Mouse (Mus musculus): Measurements from ENCODE around the gene Macf1. TPM values are rescaled to one million over a fixed set of nuclear protein-coding genes. Genes with fewer than 3 reads are reported as not detected.
"Not testable (repeated sequence)": the region's sequence is repeated elsewhere in the genome, so short reads cannot be mapped to it uniquely, and the experiment has no call there.

Macf1 gene
- polyA plus RNA-seq, 1 experiment from 2014 or later: 37.1 TPM

DNA sequence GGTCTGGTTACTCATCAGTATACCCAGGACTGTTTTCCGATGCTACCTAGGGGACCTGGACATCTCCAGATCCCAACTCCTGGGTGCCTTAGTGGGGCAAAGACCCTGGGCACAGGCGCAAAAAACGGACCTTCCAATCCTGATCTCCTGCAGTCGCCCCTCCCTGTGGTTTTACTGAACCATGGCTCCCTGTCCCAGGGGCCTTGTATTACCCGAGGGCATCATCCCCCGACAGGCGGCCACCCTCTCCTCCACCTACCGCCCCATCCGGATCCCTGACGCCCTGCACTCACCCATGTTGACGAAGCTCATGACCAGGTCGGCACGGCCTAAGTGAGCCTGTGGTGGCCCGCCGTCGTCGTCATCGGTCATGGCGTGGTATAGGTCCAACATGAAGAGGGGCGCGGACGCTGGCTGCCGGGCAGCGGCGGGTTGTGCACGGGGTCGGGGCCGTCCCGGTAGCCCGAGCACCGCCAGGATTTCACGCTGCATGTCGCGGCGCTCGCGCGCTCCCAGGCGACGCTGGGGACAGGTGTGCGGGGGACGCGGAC is 342.0 kb downstream of the Macf1 start:
- Histone ChIP-seq H3K4me2 (replicated peaks; ENCODE audit: low read depth, low read length) (peak overlapping the region; percentile 92), H3K9me3 (ENCODE audit: low read length) (no peaks in the 10 kb centered on the region), H3K4me3 (ENCODE audit: low read length) (peak overlapping the region; percentile 57), H3K4me1 (ENCODE audit: insufficient read depth, low read length) (peaks cover 12% of the 10 kb centered on the region), H3K27ac (ENCODE audit: low read length) (no peak overlapping the region), H3K27me3 (ENCODE audit: insufficient read depth, low read length) (peaks cover 37% of the 10 kb centered on the region), H3K9ac (replicated peaks; ENCODE audit: low read length) (peak overlapping the region; percentile 31; the same call in 1 of the 2 replicates), H3K36me3 (ENCODE audit: insufficient read depth, low read length) (no peaks in the 10 kb centered on the region)
- 3% methylated on average over 42 of the region's 43 CpGs for WGBS
- no peak; the same call in 1 of the 2 replicates for ATAC-seq (ENCODE audit: low FRiP score, low TSS enrichment)

DNA sequence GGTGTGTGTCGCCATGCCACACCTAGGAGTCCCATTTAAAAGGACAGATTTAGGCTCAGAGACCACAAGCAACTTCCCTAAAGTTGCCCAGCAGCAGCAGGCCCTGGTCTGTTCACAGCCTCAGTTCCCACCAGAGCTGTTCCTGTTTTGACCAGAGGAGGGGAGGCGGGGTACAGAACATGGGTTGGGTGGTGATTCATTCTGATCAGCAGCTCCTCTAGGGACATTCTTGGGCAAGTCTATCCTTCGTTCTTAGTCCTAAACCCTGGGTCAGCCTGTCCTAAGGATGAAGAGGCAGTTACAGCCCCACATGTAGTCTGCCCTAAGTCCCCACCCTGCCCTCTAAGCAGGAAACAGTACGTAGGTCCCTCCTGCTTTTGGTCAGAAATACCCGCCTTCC is 343.9 kb downstream of the Macf1 start:
- Histone ChIP-seq H3K9me3 (ENCODE audit: low read length) (no peaks in the 10 kb centered on the region), H3K4me2 (replicated peaks; ENCODE audit: low read depth, low read length) (no peak overlapping the region), H3K27ac (ENCODE audit: low read length) (no peak overlapping the region), H3K27me3 (ENCODE audit: insufficient read depth, low read length) (peaks cover 37% of the 10 kb centered on the region), H3K9ac (replicated peaks; ENCODE audit: low read length) (no peak overlapping the region), H3K4me1 (ENCODE audit: insufficient read depth, low read length) (peaks cover 12% of the 10 kb centered on the region), H3K36me3 (ENCODE audit: insufficient read depth, low read length) (no peaks in the 10 kb centered on the region), H3K4me3 (ENCODE audit: low read length) (no peak overlapping the region)
- no peak for ATAC-seq (ENCODE audit: low FRiP score, low TSS enrichment)
- 75% methylated on average over 5 of the region's 5 CpGs for whole genome bisulfite sequencing

DNA sequence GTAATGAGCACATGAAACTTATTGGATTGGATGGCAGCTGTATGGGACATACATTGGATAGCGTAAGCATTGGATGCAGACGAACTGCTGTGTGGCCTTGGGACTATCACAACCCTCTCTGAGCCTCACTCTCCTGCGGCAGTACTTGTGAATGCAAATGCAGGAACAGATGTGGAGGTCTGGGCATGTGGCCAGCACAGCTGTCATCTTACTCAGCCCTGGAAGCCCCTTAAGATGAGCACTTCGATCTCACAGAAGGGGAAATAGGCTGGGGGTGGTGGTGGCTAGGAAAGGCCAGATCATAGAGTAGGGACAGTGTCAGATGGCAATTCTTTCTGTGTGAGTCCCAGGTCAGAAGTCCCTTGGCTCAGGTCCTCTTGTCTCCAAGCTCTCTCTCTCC is 346.5 kb downstream of the Macf1 start:
- no peaks in the 10 kb centered on the region for H3K36me3 ChIP-seq (ENCODE audit: insufficient read depth, low read length)
- H3K4me2 ChIP-seq (replicated peaks; ENCODE audit: low read depth, low read length): no peak overlapping the region
- no peak overlapping the region for H3K4me3 ChIP-seq (ENCODE audit: low read length)
- H3K9me3 ChIP-seq (ENCODE audit: low read length): peaks cover 4% of the 10 kb centered on the region; the same call in 1 of the 2 replicates
- peaks cover 25% of the 10 kb centered on the region for H3K27me3 ChIP-seq (ENCODE audit: insufficient read depth, low read length)
- H3K27ac ChIP-seq (ENCODE audit: low read length): no peak overlapping the region
- WGBS: 69% methylated on average over 4 of the region's 4 CpGs
- H3K4me1 ChIP-seq (ENCODE audit: insufficient read depth, low read length): peaks cover 7% of the 10 kb centered on the region
- H3K9ac ChIP-seq (replicated peaks; ENCODE audit: low read length): no peak overlapping the region
- no peak for ATAC-seq (ENCODE audit: low FRiP score, low TSS enrichment)

- H3K27me3 ChIP-seq (ENCODE audit: insufficient read depth, low read length): peaks cover 9% of the 10 kb centered on the region
- no peaks in the 10 kb centered on the region for H3K4me1 ChIP-seq (ENCODE audit: insufficient read depth, low read length)
- H3K4me3 ChIP-seq (ENCODE audit: low read length): no peak overlapping the region
- no peak overlapping the region for H3K9ac ChIP-seq (replicated peaks; ENCODE audit: low read length)
- H3K9me3 ChIP-seq (ENCODE audit: low read length): peaks cover 4% of the 10 kb centered on the region; the same call in 1 of the 2 replicates
- H3K27ac ChIP-seq (ENCODE audit: low read length): no peak overlapping the region
- no peak overlapping the region for H3K4me2 ChIP-seq (replicated peaks; ENCODE audit: low read depth, low read length)
- no peak for ATAC-seq (ENCODE audit: low FRiP score, low TSS enrichment)
- WGBS: 70% methylated on average over 14 of the region's 14 CpGs
- H3K36me3 ChIP-seq (ENCODE audit: insufficient read depth, low read length): no peaks in the 10 kb centered on the region
These were observed 348.2 kb downstream of the Macf1 start for GRCm38 (mm10) chr4:123335796-123336585.

- not testable (repeated sequence) for H3K27me3 ChIP-seq (ENCODE audit: insufficient read depth, low read length); H3K9ac ChIP-seq (replicated peaks; ENCODE audit: low read length); H3K4me3 ChIP-seq (ENCODE audit: low read length); H3K4me2 ChIP-seq (replicated peaks; ENCODE audit: low read depth, low read length); H3K4me1 ChIP-seq (ENCODE audit: insufficient read depth, low read length); H3K36me3 ChIP-seq (ENCODE audit: insufficient read depth, low read length); H3K27ac ChIP-seq (ENCODE audit: low read length); H3K9me3 ChIP-seq (ENCODE audit: low read length)
- 76% methylated on average over 10 of the region's 10 CpGs for WGBS
- 0 out of 2 replicates have a peak, but pooled peaks have one; percentile 13 for ATAC-seq (ENCODE audit: low FRiP score, low TSS enrichment)
These were observed 348.9 kb downstream of the Macf1 start for GRCm38 (mm10) chr4:123335244-123335643.

- H3K9ac ChIP-seq (replicated peaks; ENCODE audit: low read length): no peak overlapping the region
- H3K27ac ChIP-seq (ENCODE audit: low read length): no peak overlapping the region
- H3K36me3 ChIP-seq (ENCODE audit: insufficient read depth, low read length): no peaks in the 10 kb centered on the region
- H3K4me1 ChIP-seq (ENCODE audit: insufficient read depth, low read length): no peaks in the 10 kb centered on the region
- no peak overlapping the region for H3K4me3 ChIP-seq (ENCODE audit: low read length)
- H3K9me3 ChIP-seq (ENCODE audit: low read length): peaks cover 4% of the 10 kb centered on the region; the same call in 1 of the 2 replicates
- no peak for ATAC-seq (ENCODE audit: low FRiP score, low TSS enrichment)
- H3K4me2 ChIP-seq (replicated peaks; ENCODE audit: low read depth, low read length): no peak overlapping the region
- no peaks in the 10 kb centered on the region; the same call in 1 of the 2 replicates for H3K27me3 ChIP-seq (ENCODE audit: insufficient read depth, low read length)
- 52% methylated on average over 3 of the region's 3 CpGs for WGBS
These were observed 350.0 kb downstream of the Macf1 start for GRCm38 (mm10) chr4:123334177-123334576.

- no peak overlapping the region for H3K9ac ChIP-seq (replicated peaks; ENCODE audit: low read length)
- no peaks in the 10 kb centered on the region for H3K36me3 ChIP-seq (ENCODE audit: insufficient read depth, low read length)
- H3K4me2 ChIP-seq (replicated peaks; ENCODE audit: low read depth, low read length): no peak overlapping the region
- WGBS: 94% methylated on average over 4 of the region's 4 CpGs
- no peak overlapping the region for H3K27ac ChIP-seq (ENCODE audit: low read length)
- H3K4me3 ChIP-seq (ENCODE audit: low read length): no peak overlapping the region
- H3K27me3 ChIP-seq (ENCODE audit: insufficient read depth, low read length): no peaks in the 10 kb centered on the region
- no peak for ATAC-seq (ENCODE audit: low FRiP score, low TSS enrichment)
- H3K4me1 ChIP-seq (ENCODE audit: insufficient read depth, low read length): no peaks in the 10 kb centered on the region
- peaks cover 4% of the 10 kb centered on the region; the same call in 1 of the 2 replicates for H3K9me3 ChIP-seq (ENCODE audit: low read length)
These were observed 351.0 kb downstream of the Macf1 start for GRCm38 (mm10) chr4:123333151-123333550.

DNA sequence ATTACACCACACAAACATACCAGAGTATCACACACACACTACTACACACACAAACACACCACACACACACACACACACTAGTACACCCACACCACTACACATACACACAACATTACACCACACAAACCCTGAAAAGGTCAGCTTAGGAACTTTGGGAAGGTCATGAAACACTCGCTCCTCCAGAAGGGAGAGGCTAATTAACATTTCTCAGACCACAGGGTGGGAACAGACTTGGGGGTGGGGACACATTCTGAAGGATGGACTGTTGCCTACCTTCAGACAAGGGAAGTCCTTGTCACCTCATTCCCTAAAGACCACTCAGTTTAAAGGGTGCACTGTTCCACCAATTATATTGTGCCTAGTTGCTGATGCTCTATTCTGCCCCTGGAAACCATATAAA is 352.2 kb downstream of the Macf1 start:
- H3K4me3 ChIP-seq (ENCODE audit: low read length); H3K27me3 ChIP-seq (ENCODE audit: insufficient read depth, low read length); H3K36me3 ChIP-seq (ENCODE audit: insufficient read depth, low read length); H3K4me2 ChIP-seq (replicated peaks; ENCODE audit: low read depth, low read length); H3K4me1 ChIP-seq (ENCODE audit: insufficient read depth, low read length); H3K9me3 ChIP-seq (ENCODE audit: low read length); ATAC-seq (ENCODE audit: low FRiP score, low TSS enrichment); H3K9ac ChIP-seq (replicated peaks; ENCODE audit: low read length); H3K27ac ChIP-seq (ENCODE audit: low read length): not testable (repeated sequence)
- WGBS: 59% methylated on average over 1 of the region's 1 CpGs

GRCm38 (mm10) chr4:123331326-123331725 is 352.8 kb downstream of the Macf1 start:
- 82% methylated on average over 5 of the region's 5 CpGs for WGBS
- Histone ChIP-seq H3K27me3 (ENCODE audit: insufficient read depth, low read length) (no peaks in the 10 kb centered on the region), H3K36me3 (ENCODE audit: insufficient read depth, low read length) (no peaks in the 10 kb centered on the region), H3K4me2 (replicated peaks; ENCODE audit: low read depth, low read length) (no peak overlapping the region), H3K4me3 (ENCODE audit: low read length) (no peak overlapping the region), H3K9me3 (ENCODE audit: low read length) (peaks cover 4% of the 10 kb centered on the region; the same call in 1 of the 2 replicates), H3K9ac (replicated peaks; ENCODE audit: low read length) (no peak overlapping the region), H3K27ac (ENCODE audit: low read length) (no peak overlapping the region), H3K4me1 (ENCODE audit: insufficient read depth, low read length) (no peaks in the 10 kb centered on the region)
- no peak for ATAC-seq (ENCODE audit: low FRiP score, low TSS enrichment)

GRCm38 (mm10) chr4:123328946-123329345 is 355.2 kb downstream of the Macf1 start:
- no peaks in the 10 kb centered on the region for H3K4me1 ChIP-seq (ENCODE audit: insufficient read depth, low read length)
- no peak overlapping the region for H3K9ac ChIP-seq (replicated peaks; ENCODE audit: low read length)
- WGBS: 63% methylated on average over 6 of the region's 6 CpGs
- H3K27ac ChIP-seq (ENCODE audit: low read length): no peak overlapping the region
- ATAC-seq (ENCODE audit: low FRiP score, low TSS enrichment): no peak
- H3K9me3 ChIP-seq (ENCODE audit: low read length): peaks cover 4% of the 10 kb centered on the region; the same call in 1 of the 2 replicates
- no peak overlapping the region for H3K4me2 ChIP-seq (replicated peaks; ENCODE audit: low read depth, low read length)
- no peaks in the 10 kb centered on the region for H3K27me3 ChIP-seq (ENCODE audit: insufficient read depth, low read length)
- no peak overlapping the region for H3K4me3 ChIP-seq (ENCODE audit: low read length)
- no peaks in the 10 kb centered on the region for H3K36me3 ChIP-seq (ENCODE audit: insufficient read depth, low read length)

Measured in kidney, embryonic 16.5 days (tissue).